Comparison of ENCODE assay signal across 8 mouse cellular contexts in genomic region chr15:31603113-31603512, GRCm38 (mm10). TPM values are rescaled to one million over a fixed set of nuclear protein-coding genes. Genes with fewer than 3 reads are reported as not detected.
DNase-seq lines count a peak whose midpoint lies in the region; ATAC-seq and TF ChIP-seq lines count a peak whose summit lies in the region.

No protein-coding gene starts in this region.

- H3K36me3 ChIP-seq in limb, embryonic 13.5 days = peaks cover under 1% of the 10 kb centered on the region; the same call in 1 of the 2 replicates
- no peaks in the 10 kb centered on the region for H3K36me3 ChIP-seq in stomach, postnatal 0 days (ENCODE audit: control insufficient read depth, insufficient read depth, low read length)

- 89% methylated on average over 13 of the region's 13 CpGs for WGBS in limb, embryonic 13.5 days
- whole genome bisulfite sequencing in stomach, postnatal 0 days = 86% methylated on average over 13 of the region's 13 CpGs

- H3K27me3 ChIP-seq in limb, embryonic 13.5 days = no peaks in the 10 kb centered on the region
- H3K27me3 ChIP-seq in stomach, postnatal 0 days (ENCODE audit: control insufficient read depth, insufficient read depth, low read length) = no peaks in the 10 kb centered on the region

- H3K4me3 ChIP-seq in limb, embryonic 13.5 days = peak overlapping the region; percentile 80
- H3K4me3 ChIP-seq in stomach, postnatal 0 days (ENCODE audit: low read depth, low read length) = no peak overlapping the region

- TF ChIP-seq CTCF in stomach, postnatal 0 days (IDR thresholded peaks at IDR 0.05; ENCODE audit: low read depth) = no peak

- H3K9ac ChIP-seq in limb, embryonic 13.5 days = peak overlapping the region; percentile 89; the same call in 1 of the 2 replicates
- peak overlapping the region; percentile 82; the same call in 1 of the 2 replicates for H3K9ac ChIP-seq in stomach, postnatal 0 days (ENCODE audit: low read length)

- DNase-seq in cerebellum, adult 11-12 months = peak; percentile 45
- DNase-seq in cerebellum, postnatal 4 days (ENCODE audit: low spot score in 2 of 2) = no peak
- peak; percentile 16 for DNase-seq in thymus, postnatal 4 days
- no peak for DNase-seq in thymus, postnatal 36 days
- no peak for DNase-seq in stomach, postnatal 0 days (ENCODE audit: low spot score)
- no peak for DNase-seq in heart, adult 11 months
- no peak for DNase-seq in retina, embryonic 14.5 days (ENCODE audit: low spot score)

- H3K4me2 ChIP-seq in limb, embryonic 13.5 days (replicated peaks) = peak overlapping the region; percentile 63
- peak overlapping the region; percentile 93; the same call in 1 of the 2 replicates for H3K4me2 ChIP-seq in stomach, postnatal 0 days (replicated peaks; ENCODE audit: low read depth)

- no peak for TF ChIP-seq EP300 in stomach, postnatal 0 days (optimal IDR thresholded peaks at IDR 0.05)

- no peak for ATAC-seq in limb, embryonic 13.5 days (ENCODE audit: low FRiP score, low read depth)
- ATAC-seq in stomach, postnatal 0 days (ENCODE audit: low FRiP score, low TSS enrichment) = no peak

- no peaks in the 10 kb centered on the region for H3K9me3 ChIP-seq in limb, embryonic 13.5 days
- H3K9me3 ChIP-seq in stomach, postnatal 0 days (ENCODE audit: control insufficient read depth, low read length) = no peaks in the 10 kb centered on the region

- H3K27ac ChIP-seq in limb, embryonic 13.5 days = no peak overlapping the region
- H3K27ac ChIP-seq in stomach, postnatal 0 days (replicated peaks) = no peak overlapping the region

- H3K4me1 ChIP-seq in limb, embryonic 13.5 days = peaks cover 30% of the 10 kb centered on the region
- peaks cover 11% of the 10 kb centered on the region; the same call in 1 of the 2 replicates for H3K4me1 ChIP-seq in stomach, postnatal 0 days (replicated peaks; ENCODE audit: control insufficient read depth, insufficient read depth)

RNA-seq across cellular contexts. Expression of gene Fam173b, which starts 1.5 kb away (rescaled TPM):
- polyA plus RNA-seq in limb, embryonic 13.5 days (2015; fragmentation: Nextera tagmentation; extraction: Ambion mirVana) = 11.4 and 11.9 TPM in 2 replicates
- polyA plus RNA-seq in stomach, postnatal 0 days (2015; fragmentation: Nextera tagmentation; extraction: Ambion mirVana) = 9.9 and 10.4 TPM in 2 replicates

RNA-seq across cellular contexts. Expression of gene Cct5, which starts 1.5 kb away (rescaled TPM):
- polyA plus RNA-seq in limb, embryonic 13.5 days (2015; fragmentation: Nextera tagmentation; extraction: Ambion mirVana) = 545 and 552 TPM in 2 replicates
- polyA plus RNA-seq in stomach, postnatal 0 days (2015; fragmentation: Nextera tagmentation; extraction: Ambion mirVana) = 247 and 248 TPM in 2 replicates

RNA-seq across cellular contexts. Expression of gene Cmbl, which starts 37.9 kb away (rescaled TPM):
- 1.8 and 2.2 TPM in 2 replicates for polyA plus RNA-seq in limb, embryonic 13.5 days (2015; fragmentation: Nextera tagmentation; extraction: Ambion mirVana)
- polyA plus RNA-seq in stomach, postnatal 0 days (2015; fragmentation: Nextera tagmentation; extraction: Ambion mirVana) = 37.8 and 38.2 TPM in 2 replicates

Comparison
In these comparisons a context has a peak if more than half of its experiments do, and no peak if none do; other contexts are left out.
1. DNase-seq: peak in cerebellum, adult 11-12 months (single experiment) and thymus, postnatal 4 days (single experiment); none in cerebellum, postnatal 4 days (0 of 2), thymus, postnatal 36 days (0 of 2), stomach, postnatal 0 days (single experiment), heart, adult 11 months (single experiment) and retina, embryonic 14.5 days (single experiment).
2. RNA of gene Cmbl, which starts 37.9 kb away (polyA plus RNA-seq): 37.8 to 38.2 TPM in stomach, postnatal 0 days; 1.8 to 2.2 TPM in limb, embryonic 13.5 days; every median in the first group is over 10 times any median in the second.